Mouse (Mus musculus) B cell, adult 2 months (primary cell): ENCODE results near the gene Iffo2.
"Not testable (repeated sequence)": the region's sequence is repeated elsewhere in the genome, so short reads cannot be mapped to it uniquely, and the experiment has no call there.

Experiments used
- DNase-seq, 2 experiments: peaks; one replicate each; pipeline ENCODE4 v3.0.0; 2022

Iffo2 gene

GRCm38 (mm10) chr4:139530248-139530647 is at the start of gene Iffo2:
Iffo2 (plus strand) TSS chr4:139530548.
- DNase-seq, result not testable (repeated sequence)

GRCm38 (mm10) chr4:139481400-139481799 is 48.9 kb upstream of the Iffo2 start:
- DNase-seq, result no peak

GRCm38 (mm10) chr4:139483461-139484105 is 46.8 kb upstream of the Iffo2 start:
- DNase-seq, result no peak

- DNase-seq, result no peak
Observed at GRCm38 (mm10) chr4:139484496-139484895, 45.9 kb upstream of the Iffo2 start.

GRCm38 (mm10) chr4:139487085-139487484 is 43.3 kb upstream of the Iffo2 start:
- DNase-seq, result no peak

GRCm38 (mm10) chr4:139488325-139488724 is 42.0 kb upstream of the Iffo2 start:
- DNase-seq, result no peak

- DNase-seq, result no peak
Observed at GRCm38 (mm10) chr4:139489946-139490345, 40.4 kb upstream of the Iffo2 start.

GRCm38 (mm10) chr4:139490413-139491055 is 39.8 kb upstream of the Iffo2 start:
- no peak for DNase-seq

GRCm38 (mm10) chr4:139491541-139492170 is 38.7 kb upstream of the Iffo2 start:
- DNase-seq, result no peak

GRCm38 (mm10) chr4:139492258-139492833 is 38.0 kb upstream of the Iffo2 start:
- DNase-seq, result no peak

- DNase-seq, result no peak
Observed at GRCm38 (mm10) chr4:139493227-139494025, 36.9 kb upstream of the Iffo2 start.

GRCm38 (mm10) chr4:139500814-139501213 is 29.5 kb upstream of the Iffo2 start:
- no peak for DNase-seq

GRCm38 (mm10) chr4:139501702-139502101 is 28.6 kb upstream of the Iffo2 start:
- no peak for DNase-seq

- no peak for DNase-seq
Observed at GRCm38 (mm10) chr4:139503919-139504318, 26.4 kb upstream of the Iffo2 start.

- DNase-seq, result no peak
Observed at GRCm38 (mm10) chr4:139505716-139506115, 24.6 kb upstream of the Iffo2 start.

- DNase-seq, result no peak
Observed at GRCm38 (mm10) chr4:139506727-139507126, 23.6 kb upstream of the Iffo2 start.

- DNase-seq, result no peak
Observed at GRCm38 (mm10) chr4:139509069-139509468, 21.3 kb upstream of the Iffo2 start.

GRCm38 (mm10) chr4:139511557-139511956 is 18.8 kb upstream of the Iffo2 start:
- DNase-seq, result no peak

- no peak for DNase-seq
Observed at GRCm38 (mm10) chr4:139512985-139513384, 17.4 kb upstream of the Iffo2 start.

GRCm38 (mm10) chr4:139519221-139519620 is 11.1 kb upstream of the Iffo2 start:
- DNase-seq, result no peak

GRCm38 (mm10) chr4:139521926-139522325 is 8.4 kb upstream of the Iffo2 start:
- no peak for DNase-seq

GRCm38 (mm10) chr4:139526475-139526874 is 3.9 kb upstream of the Iffo2 start:
- no peak for DNase-seq

- DNase-seq, result no peak
Observed at GRCm38 (mm10) chr4:139532081-139532480, 1.7 kb downstream of the Iffo2 start.
